Mouse (Mus musculus): ENCODE data around the gene Rbm14. TPM values are rescaled to one million over a fixed set of nuclear protein-coding genes. Genes with fewer than 3 reads are reported as not detected.
"Not testable (repeated sequence)": the region's sequence is repeated elsewhere in the genome, so short reads cannot be mapped to it uniquely, and the experiment has no call there.

Rbm14 gene
- total RNA-seq, 1 experiment: 91.7 TPM

DNA sequence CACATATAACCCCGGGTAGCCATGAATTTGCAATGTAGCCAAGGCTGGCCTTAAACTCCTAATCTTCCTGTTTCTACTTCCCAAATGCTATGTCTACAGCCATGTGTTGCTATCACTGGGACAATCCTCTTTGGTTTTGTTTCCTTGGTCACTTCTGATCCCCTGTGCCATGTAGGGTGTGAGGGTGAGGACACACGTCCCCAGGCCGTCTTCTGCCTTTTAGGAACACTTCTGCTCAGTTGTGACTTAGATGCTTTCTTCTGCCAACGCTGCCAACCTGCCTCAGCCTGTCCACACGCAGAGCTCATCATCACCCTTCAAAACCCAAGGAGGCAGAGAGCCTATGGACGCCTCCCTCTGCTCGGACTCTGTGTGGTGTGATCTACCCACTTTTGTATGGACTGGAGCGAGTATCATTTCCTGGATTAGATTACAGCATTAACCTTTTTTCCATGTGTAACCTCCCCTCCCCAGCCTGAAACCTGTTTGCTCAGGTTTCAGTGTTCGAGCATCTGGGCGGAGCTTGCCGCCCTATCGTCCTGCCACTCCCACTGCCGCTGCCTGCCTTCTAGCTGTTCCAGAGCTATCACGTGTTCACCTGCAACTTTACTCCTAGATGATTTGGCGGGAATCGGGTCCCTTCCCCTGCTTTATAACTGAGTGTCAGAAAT, 17.1 kb upstream of the Rbm14 start:
- H3K9me3 ChIP-seq (ENCODE audit: control insufficient read depth, insufficient read depth, low read depth, low read length): no peaks in the 10 kb centered on the region
- H3K4me3 ChIP-seq (ENCODE audit: insufficient read depth in 1 of 2, low read depth in 1 of 2, low read length in 2 of 2, poor library complexity in 1 of 2, severe bottlenecking in 1 of 2): peak overlapping the region; percentile 26 to 30; a peak in 3 of 4 replicates
- H3K27ac ChIP-seq (ENCODE audit: insufficient read depth, low read depth, low read length, poor library complexity, severe bottlenecking): peak overlapping the region; percentile 51
- peak overlapping the region; percentile 79 for H3K9ac ChIP-seq (ENCODE audit: insufficient read depth, low read depth, low read length, poor library complexity, severe bottlenecking)
- peaks cover 4% of the 10 kb centered on the region; the same call in 1 of the 2 replicates for H3K36me3 ChIP-seq (ENCODE audit: control insufficient read depth, insufficient read depth, low read length, poor library complexity, severe bottlenecking)
- TF ChIP-seq ZC3H11A (IDR thresholded peaks at IDR 0.05; ENCODE audit: borderline replicate concordance, low read depth, low read length): no peak
- no peak for TF ChIP-seq CHD2 (IDR thresholded peaks at IDR 0.05; ENCODE audit: low read depth, low read length)
- no peak for TF ChIP-seq HCFC1 (IDR thresholded peaks at IDR 0.05; ENCODE audit: borderline replicate concordance, insufficient read depth, low read length)
- no peak for DNase-seq (ENCODE audit: low read depth, low spot score)
- H3K4me1 ChIP-seq (ENCODE audit: control insufficient read depth in 2 of 2, insufficient read depth in 2 of 2, low read length in 2 of 2, poor library complexity in 1 of 2): peaks cover 0 to 17% of the 10 kb centered on the region in 2 experiments; a peak in 2 of 4 replicates
- in situ Hi-C loops (cut with MboI; ENCODE audit: low sequenced_read_pairs in 2 of 2, unreplicated experiment in 2 of 2): no loop called here

DNA sequence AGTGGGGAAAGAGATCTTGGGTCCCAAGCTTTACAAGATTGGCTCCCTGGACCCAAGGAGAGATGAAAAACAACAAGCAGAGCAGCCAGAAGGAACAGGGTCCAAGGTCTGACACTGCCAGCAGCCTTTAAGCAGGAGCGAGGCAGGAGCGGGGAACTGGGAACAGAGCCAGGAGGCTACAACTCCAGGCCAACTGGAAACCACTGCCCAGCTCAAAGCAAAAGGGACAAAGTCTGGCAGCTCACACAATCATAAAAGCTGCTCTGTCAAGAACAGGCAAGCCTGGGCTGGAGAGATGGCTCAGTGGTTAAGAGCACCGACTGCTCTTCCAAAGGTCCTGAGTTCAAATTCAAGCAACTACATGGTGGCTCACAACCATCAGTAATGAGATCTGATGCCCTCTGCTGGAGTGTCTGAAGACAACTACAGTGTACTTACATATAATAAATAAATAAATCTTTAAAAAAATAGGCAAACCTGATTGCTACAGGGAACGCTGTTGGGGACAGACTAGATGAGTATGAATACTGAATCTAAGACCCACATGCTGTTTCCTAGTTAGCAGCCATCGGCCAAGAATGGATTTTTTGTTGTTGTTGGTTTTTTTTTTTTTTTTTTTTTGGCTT, 9.4 kb upstream of the Rbm14 start:
- peaks cover 2 to 5% of the 10 kb centered on the region in 2 experiments; a peak in 1 of 4 replicates for H3K4me1 ChIP-seq (ENCODE audit: control insufficient read depth in 2 of 2, insufficient read depth in 2 of 2, low read length in 2 of 2, poor library complexity in 1 of 2)
- no peak for DNase-seq (ENCODE audit: low read depth, low spot score)
- H3K4me3 ChIP-seq (ENCODE audit: insufficient read depth in 1 of 2, low read depth in 1 of 2, low read length in 2 of 2, poor library complexity in 1 of 2, severe bottlenecking in 1 of 2): no peak overlapping the region
- H3K9me3 ChIP-seq (ENCODE audit: control insufficient read depth, insufficient read depth, low read depth, low read length): no peaks in the 10 kb centered on the region
- no peak overlapping the region for H3K27ac ChIP-seq (ENCODE audit: insufficient read depth, low read depth, low read length, poor library complexity, severe bottlenecking)
- H3K36me3 ChIP-seq (ENCODE audit: control insufficient read depth, insufficient read depth, low read length, poor library complexity, severe bottlenecking): no peaks in the 10 kb centered on the region
- in situ Hi-C loops (cut with MboI; ENCODE audit: low sequenced_read_pairs in 2 of 2, unreplicated experiment in 2 of 2): no loop called here
- H3K9ac ChIP-seq (ENCODE audit: insufficient read depth, low read depth, low read length, poor library complexity, severe bottlenecking): no peak overlapping the region
- TF ChIP-seq MAFK (IDR thresholded peaks at IDR 0.05; ENCODE audit: insufficient read depth, low read depth, low read length): no peak
- no peak for TF ChIP-seq HCFC1 (IDR thresholded peaks at IDR 0.05; ENCODE audit: borderline replicate concordance, insufficient read depth, low read length)
- no peak; the same call in 1 of the 2 replicates for TF ChIP-seq ZNF384 (IDR thresholded peaks at IDR 0.05; ENCODE audit: low read depth, low read length)
- TF ChIP-seq ZC3H11A (IDR thresholded peaks at IDR 0.05; ENCODE audit: borderline replicate concordance, low read depth, low read length): no peak
- TF ChIP-seq CHD2 (IDR thresholded peaks at IDR 0.05; ENCODE audit: low read depth, low read length): no peak

DNA sequence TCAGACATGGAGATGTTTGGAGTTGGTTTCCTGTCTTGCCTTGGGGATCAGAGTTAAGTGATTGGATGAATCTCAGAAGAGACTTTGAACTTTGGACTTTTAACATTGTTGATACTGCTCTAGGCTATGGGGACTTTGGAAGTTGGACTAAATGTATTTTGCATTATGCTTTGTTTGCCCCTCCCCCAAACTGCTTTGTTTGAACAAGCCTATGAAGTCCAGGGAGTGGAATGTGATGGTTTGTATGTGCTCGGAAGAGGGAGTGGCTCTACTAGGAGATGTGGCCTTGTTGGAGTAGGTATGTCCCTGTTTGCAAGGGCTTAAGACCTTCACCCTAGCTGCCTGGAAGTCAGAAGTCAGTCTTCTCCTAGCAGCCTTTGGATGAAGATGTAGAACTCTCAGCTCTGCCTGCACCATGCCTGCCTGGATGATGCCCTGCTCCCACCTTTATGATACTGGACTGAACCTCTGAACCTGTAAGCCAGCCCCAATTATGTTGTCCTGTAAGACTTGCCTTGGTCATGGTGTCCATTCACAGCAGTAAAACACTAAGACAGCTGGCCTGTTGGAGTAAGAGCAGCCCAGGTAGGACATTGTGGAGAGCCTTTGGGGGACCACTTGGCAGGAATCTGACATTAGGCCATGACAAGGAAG, 5.9 kb upstream of the Rbm14 start:
- H3K4me3 ChIP-seq (ENCODE audit: insufficient read depth in 1 of 2, low read depth in 1 of 2, low read length in 2 of 2, poor library complexity in 1 of 2, severe bottlenecking in 1 of 2): no peak overlapping the region
- no peak overlapping the region for H3K9ac ChIP-seq (ENCODE audit: insufficient read depth, low read depth, low read length, poor library complexity, severe bottlenecking)
- H3K27ac ChIP-seq (ENCODE audit: insufficient read depth, low read depth, low read length, poor library complexity, severe bottlenecking): no peak overlapping the region
- DNase-seq (ENCODE audit: low read depth, low spot score): no peak
- H3K9me3 ChIP-seq (ENCODE audit: control insufficient read depth, insufficient read depth, low read depth, low read length): no peaks in the 10 kb centered on the region
- in situ Hi-C loops (cut with MboI; ENCODE audit: low sequenced_read_pairs in 2 of 2, unreplicated experiment in 2 of 2): no loop called here
- TF ChIP-seq HCFC1 (IDR thresholded peaks at IDR 0.05; ENCODE audit: borderline replicate concordance, insufficient read depth, low read length) (no peak), MAFK (IDR thresholded peaks at IDR 0.05; ENCODE audit: insufficient read depth, low read depth, low read length) (no peak), CHD2 (IDR thresholded peaks at IDR 0.05; ENCODE audit: low read depth, low read length) (no peak), ZC3H11A (IDR thresholded peaks at IDR 0.05; ENCODE audit: borderline replicate concordance, low read depth, low read length) (no peak), ZNF384 (IDR thresholded peaks at IDR 0.05; ENCODE audit: low read depth, low read length) (no peak)
- no peaks in the 10 kb centered on the region for H3K36me3 ChIP-seq (ENCODE audit: control insufficient read depth, insufficient read depth, low read length, poor library complexity, severe bottlenecking)
- H3K4me1 ChIP-seq (ENCODE audit: control insufficient read depth in 2 of 2, insufficient read depth in 2 of 2, low read length in 2 of 2, poor library complexity in 1 of 2): peaks cover 0 to 2% of the 10 kb centered on the region in 2 experiments; a peak in 1 of 4 replicates

DNA sequence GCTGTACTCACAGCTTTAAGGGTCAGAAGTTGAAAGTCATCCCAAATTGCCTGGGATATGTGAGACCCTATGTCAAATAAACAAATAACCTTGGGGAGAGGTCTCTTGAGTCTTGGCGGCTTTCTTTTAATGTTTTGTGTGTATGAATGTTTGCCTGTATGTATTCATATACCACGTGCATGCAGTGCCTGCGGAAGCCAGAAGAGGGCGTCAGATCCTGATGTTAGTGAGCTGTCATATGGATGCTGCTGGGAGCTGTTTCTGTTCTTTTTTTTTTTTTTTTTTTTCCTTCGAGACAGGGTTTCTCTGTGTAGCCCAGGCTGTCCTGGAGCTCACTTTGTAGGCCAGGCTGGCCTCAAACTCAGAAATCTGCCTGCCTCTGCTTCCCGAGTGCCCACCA, 1.6 kb upstream of the Rbm14 start:
- no peak overlapping the region for H3K9ac ChIP-seq (ENCODE audit: insufficient read depth, low read depth, low read length, poor library complexity, severe bottlenecking)
- no peak overlapping the region for H3K27ac ChIP-seq (ENCODE audit: insufficient read depth, low read depth, low read length, poor library complexity, severe bottlenecking)
- in situ Hi-C loops (cut with MboI; ENCODE audit: low sequenced_read_pairs in 2 of 2, unreplicated experiment in 2 of 2): no loop called here
- TF ChIP-seq HCFC1 (IDR thresholded peaks at IDR 0.05; ENCODE audit: borderline replicate concordance, insufficient read depth, low read length) (no peak), ZC3H11A (IDR thresholded peaks at IDR 0.05; ENCODE audit: borderline replicate concordance, low read depth, low read length) (peak; percentile 7; the same call in 1 of the 2 replicates), ZNF384 (IDR thresholded peaks at IDR 0.05; ENCODE audit: low read depth, low read length) (peak; percentile 95)
- peak; percentile 81 for DNase-seq (ENCODE audit: low read depth, low spot score)
- no peaks in the 10 kb centered on the region for H3K9me3 ChIP-seq (ENCODE audit: control insufficient read depth, insufficient read depth, low read depth, low read length)
- peaks cover 1% of the 10 kb centered on the region; the same call in 1 of the 2 replicates for H3K36me3 ChIP-seq (ENCODE audit: control insufficient read depth, insufficient read depth, low read length, poor library complexity, severe bottlenecking)
- H3K4me3 ChIP-seq (ENCODE audit: insufficient read depth in 1 of 2, low read depth in 1 of 2, low read length in 2 of 2, poor library complexity in 1 of 2, severe bottlenecking in 1 of 2): no peak overlapping the region
- H3K4me1 ChIP-seq (ENCODE audit: control insufficient read depth in 2 of 2, insufficient read depth in 2 of 2, low read length in 2 of 2, poor library complexity in 1 of 2): peaks cover 1 to 6% of the 10 kb centered on the region in 2 experiments; a peak in 3 of 4 replicates

DNA sequence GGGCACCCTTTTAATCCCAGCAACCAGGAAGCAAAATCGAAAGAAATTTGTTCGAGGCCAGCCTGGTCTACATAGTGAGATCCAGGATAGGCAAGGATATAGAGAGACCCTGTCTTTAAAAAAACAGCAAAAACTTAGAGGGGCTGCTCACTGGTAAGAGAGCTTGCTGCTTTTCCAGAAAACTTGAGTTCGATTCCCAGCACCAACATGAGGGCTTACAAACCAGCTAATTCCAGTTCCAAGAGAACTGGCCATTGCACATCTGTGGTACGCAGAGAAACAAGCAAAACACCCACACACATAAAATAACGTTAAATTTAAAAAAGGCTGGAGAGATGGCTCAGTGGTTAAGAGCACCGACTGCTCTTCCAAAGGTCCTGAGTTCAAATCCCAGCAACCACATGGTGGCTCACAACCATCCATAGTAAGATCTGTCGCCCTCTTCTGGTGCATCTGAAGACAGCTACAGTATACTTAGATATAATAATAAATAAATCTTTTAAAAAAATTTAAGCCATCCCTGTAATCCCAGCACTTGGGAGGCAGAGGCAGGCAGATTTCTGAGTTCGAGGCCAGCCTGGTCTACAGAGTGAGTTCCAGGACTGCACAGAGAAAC, 1.0 kb upstream of the Rbm14 start:
- in situ Hi-C loops (cut with MboI; ENCODE audit: low sequenced_read_pairs in 2 of 2, unreplicated experiment in 2 of 2); H3K9me3 ChIP-seq (ENCODE audit: control insufficient read depth, insufficient read depth, low read depth, low read length); H3K36me3 ChIP-seq (ENCODE audit: control insufficient read depth, insufficient read depth, low read length, poor library complexity, severe bottlenecking); H3K4me1 ChIP-seq (ENCODE audit: control insufficient read depth in 2 of 2, insufficient read depth in 2 of 2, low read length in 2 of 2, poor library complexity in 1 of 2); DNase-seq (ENCODE audit: low read depth, low spot score): not testable (repeated sequence)
- Histone ChIP-seq H3K27ac (ENCODE audit: insufficient read depth, low read depth, low read length, poor library complexity, severe bottlenecking) (peak overlapping the region; percentile 89; the same call in 1 of the 2 replicates), H3K9ac (ENCODE audit: insufficient read depth, low read depth, low read length, poor library complexity, severe bottlenecking) (peak overlapping the region; percentile 89; the same call in 1 of the 2 replicates), H3K4me3 (ENCODE audit: insufficient read depth in 1 of 2, low read depth in 1 of 2, low read length in 2 of 2, poor library complexity in 1 of 2, severe bottlenecking in 1 of 2) (peak overlapping the region; percentile 77 to 94)
